Mouse (Mus musculus) gastrocnemius, postnatal 10 days (tissue): Measurements from ENCODE around the gene Pi4kb. TPM values are rescaled to one million over a fixed set of nuclear protein-coding genes. Genes with fewer than 3 reads are reported as not detected.
"Not testable (repeated sequence)": the region's sequence is repeated elsewhere in the genome, so short reads cannot be mapped to it uniquely, and the experiment has no call there.

Experiments
- DNase-seq: peaks from one replicate; pipeline ENCODE4 v3.0.0; 2021; ENCODE audit warnings: mixed read lengths
- long read RNA-seq, 2 experiments: library from polyadenylated mRNA; stranded (forward); transcript quantifications; one replicate each; pipeline ENCODE4 v2.0.0; 2021
- total RNA-seq, 2 experiments: library from RNA; stranded (reverse); gene quantifications; 2 replicates each; pipeline ENCODE4 v1.2.3; 2021

The Pi4kb gene
- total RNA-seq = 10 to 100 TPM; 31.0 to 32.7 TPM
- long read RNA-seq, experiment 1, partial matches to known transcripts = 0 of 10 reads
- long read RNA-seq, experiment 1, other reads (novel, unspliced or antisense) = 8 of 10 reads
- long read RNA-seq, experiment 2, partial matches to known transcripts = 0 of 5 reads
- long read RNA-seq, experiment 2, other reads (novel, unspliced or antisense) = 1 of 5 reads

DNA sequence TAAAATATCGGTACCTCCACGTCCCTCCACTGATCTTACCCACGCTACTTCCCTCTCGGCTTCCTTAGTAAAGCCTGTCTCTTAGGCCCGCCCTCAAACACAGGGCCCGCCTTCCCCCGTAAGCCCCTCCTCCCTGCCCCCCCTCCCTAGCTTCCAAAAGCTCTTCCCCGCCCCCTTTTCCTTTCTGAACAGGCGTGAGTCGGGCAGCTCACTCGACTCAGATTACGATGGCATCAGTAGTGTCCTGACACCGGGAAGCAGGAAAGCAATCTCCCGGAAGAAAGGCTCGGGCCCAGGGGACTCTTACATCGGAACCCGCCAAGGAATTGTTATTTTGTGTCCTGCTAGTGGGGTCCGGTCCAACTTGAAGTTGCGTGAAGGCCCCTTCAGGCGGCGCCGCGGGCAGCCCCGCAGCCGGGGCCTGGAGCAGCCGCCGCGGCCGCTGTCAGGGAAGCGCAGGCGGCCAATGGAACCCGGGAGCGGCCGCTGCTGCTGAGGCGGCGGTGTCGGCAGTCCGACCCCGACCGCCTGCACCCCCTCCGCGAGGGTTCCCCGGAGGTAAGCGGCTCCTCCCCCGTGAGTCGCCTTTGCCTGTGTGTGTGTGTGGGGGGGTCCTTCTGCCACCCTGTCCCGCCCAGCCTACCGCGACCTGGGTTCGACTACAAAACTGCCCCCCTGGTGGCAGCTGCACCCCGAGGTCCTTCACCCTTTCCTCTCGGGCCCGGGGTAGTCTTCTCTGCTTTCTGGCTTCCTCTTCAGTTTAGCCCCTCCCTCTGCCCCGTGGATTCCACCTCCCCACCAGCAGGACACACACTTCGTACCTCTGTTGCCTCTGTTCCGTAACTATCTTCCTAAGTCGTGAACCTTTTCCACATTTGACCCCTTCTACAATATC is at the start of gene Pi4kb:
Gene Pi4kb (plus strand): TSS at position 204 of the 895 bp plus-strand sequence.
- DNase-seq = peak; percentile 72

DNA sequence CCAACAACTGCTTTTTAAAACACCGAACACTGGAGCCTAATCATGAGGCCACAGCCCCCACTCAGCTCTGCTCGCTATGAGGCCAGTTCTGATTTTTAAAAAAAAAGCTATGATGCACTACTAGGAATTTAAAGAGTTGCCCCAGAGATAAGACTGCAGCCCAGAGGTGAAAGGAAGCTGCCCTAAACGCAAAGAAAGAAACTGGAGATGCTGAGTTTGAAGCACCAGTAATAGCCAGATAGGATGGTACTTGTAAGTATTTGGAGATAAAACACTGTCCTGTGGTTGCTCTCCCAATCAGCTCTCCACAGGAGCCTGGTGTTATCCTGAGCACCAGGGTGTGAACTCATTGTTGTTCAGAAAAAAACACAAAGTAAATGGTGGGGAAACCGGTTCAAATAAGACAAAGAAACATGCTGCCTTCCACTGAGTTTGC is 48.2 kb upstream of the Pi4kb start:
- not testable (repeated sequence) for DNase-seq

DNA sequence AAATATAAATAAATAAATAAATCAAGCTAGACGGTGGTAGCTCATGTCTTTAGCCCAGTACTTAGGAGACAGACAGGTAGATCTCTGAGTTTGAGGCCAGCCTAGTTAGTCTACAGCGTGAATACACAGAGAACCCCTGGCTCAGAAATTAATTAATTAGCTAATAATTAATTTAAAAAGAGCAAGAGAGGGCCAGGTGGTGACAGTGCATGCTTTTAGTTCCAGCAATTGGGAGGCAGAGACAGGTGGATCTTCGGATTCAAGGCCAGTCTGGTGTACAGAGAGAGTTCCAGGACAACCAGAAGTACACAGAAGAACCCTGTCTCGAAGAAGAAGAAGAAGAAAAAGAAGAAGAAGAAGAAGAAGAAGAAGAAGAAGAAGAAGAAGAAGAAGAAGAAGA is 45.6 kb upstream of the Pi4kb start:
- DNase-seq = not testable (repeated sequence)

GRCm38 (mm10) chr3:94930386-94931266 is 43.9 kb upstream of the Pi4kb start:
- not testable (repeated sequence) for DNase-seq

DNA sequence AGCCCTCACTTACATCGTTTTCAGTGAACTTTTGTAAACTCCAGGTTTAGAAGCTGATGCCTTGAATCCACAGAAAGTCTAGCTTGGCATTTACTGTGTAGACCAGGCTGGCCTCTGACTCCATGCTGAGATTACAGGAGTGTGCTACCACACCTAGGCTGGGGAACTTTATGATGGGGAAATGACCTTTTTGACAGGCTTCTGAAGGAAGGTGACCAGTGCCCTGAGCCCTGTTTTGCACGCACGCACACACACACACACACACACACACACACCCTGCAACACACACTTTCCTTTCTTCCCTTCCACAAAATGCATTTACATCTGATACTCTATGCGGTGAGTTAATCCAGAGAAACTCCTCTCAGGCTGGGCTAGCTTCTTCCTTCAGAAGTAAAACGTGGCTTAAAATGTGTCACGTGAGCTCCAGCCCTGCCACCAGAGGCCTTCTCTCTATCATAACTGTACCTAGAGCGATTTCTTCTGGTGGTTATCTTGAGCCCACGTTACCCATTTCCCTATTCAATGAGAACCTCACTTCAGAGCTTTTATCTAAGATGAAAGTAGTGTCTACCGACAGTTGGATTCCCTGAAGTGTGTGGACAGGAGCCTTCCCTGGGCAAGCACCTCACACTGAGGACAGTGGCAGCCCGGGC is 43.0 kb upstream of the Pi4kb start:
- DNase-seq = not testable (repeated sequence)

DNA sequence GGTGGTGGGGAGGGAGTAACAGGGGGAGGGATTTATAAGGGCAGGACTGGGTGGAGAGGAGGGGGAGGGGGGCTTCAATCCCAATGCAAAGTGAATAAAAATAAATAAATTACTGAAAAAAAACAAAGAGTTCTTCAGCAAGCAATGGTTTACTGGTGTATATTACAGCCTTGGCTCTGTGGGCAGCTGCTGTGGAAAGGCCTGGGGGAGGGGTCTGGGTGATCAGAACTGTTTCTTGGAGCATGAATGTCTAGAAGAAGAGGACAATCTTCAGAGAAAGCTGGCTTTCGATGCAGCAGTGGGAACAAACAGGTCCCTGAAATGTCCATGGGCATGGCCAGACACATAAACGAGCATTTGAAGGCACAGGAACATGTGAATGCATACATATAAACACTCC is 42.3 kb upstream of the Pi4kb start:
- not testable (repeated sequence) for DNase-seq

GRCm38 (mm10) chr3:94932809-94933564 is 41.5 kb upstream of the Pi4kb start, which contains the start of gene Selenbp1:
Gene Selenbp1, plus strand, starts transcription at chr3:94933056.
- peak; percentile 66 for DNase-seq

DNA sequence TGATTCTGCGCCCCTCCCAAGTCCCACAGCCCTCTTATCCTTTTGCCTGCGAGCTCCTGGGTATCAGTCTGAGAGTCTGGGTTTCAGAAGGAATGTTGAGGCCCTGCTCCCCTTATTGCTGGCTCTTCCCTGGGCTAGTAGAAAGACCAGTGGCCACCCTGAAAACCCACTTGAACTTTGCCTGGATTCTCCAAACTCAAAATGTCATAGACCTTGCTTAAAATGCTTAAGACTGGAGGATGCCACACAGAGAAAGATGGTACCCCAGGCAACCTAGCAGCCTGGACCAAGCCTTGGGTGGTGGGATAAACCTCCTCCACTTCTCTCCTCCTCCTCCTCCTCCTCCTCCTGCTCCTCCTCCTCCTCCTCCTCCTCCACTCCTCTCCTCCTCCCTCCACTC is 40.9 kb upstream of the Pi4kb start:
- not testable (repeated sequence) for DNase-seq

DNA sequence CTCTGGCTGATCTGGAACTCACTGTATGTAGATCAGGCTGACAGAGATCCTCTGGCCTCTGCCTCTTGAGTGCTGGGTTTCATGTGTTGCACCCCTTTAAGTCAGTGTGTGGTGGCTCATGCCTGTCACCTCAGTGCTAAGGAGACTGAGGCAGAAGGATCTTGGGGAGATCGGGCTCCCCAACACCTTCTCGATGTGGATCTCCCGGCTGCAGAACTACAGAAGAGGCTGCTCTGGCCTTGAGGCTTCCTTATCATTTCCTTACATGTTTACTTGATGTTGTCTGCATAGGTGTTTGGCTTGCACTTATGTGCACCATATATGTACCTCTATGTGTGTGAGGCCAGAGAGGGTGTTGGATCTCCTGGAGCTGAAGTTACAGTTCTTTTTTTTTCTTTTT is 40.0 kb upstream of the Pi4kb start:
- not testable (repeated sequence) for DNase-seq

DNA sequence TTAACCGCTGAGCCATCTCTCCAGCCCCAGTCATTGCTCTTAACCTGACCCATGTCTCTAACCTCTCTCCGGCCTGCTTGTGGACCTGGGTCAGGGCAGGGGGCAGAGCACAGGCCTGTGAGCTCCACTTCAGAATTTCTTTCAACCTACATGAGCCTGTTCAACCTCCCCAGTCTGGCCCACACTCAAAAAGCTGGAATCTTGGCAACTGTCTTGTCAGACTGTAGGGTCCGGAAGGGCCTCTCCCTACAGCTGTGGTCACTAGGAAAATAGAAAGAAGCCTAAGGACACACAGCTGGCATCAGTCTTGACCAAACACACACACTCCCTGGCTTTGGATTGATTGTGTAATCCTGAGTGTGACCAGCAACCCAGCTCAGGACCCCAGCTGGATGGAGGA is 39.2 kb upstream of the Pi4kb start:
- DNase-seq = peak; percentile 56

GRCm38 (mm10) chr3:94936147-94936546 is 38.4 kb upstream of the Pi4kb start:
- not testable (repeated sequence) for DNase-seq

DNA sequence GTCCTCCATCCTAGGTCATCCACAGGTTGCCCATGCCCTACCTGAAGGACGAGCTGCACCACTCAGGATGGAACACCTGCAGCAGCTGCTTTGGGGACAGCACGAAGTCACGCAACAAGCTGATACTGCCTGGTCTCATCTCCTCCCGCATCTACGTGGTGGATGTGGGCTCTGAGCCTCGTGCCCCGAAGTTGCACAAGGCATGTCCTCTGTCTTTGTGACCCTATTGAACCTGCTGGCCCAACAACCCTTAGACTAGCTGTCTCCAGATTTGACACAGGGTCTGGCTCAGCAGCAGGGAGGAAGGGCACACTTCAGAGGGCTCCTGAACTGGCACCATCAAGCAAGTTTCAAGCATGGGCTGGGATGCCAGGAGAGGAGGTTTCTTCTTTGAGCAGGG is 37.3 kb upstream of the Pi4kb start:
- not testable (repeated sequence) for DNase-seq

- DNase-seq = not testable (repeated sequence)
These were observed 34.5 kb upstream of the Pi4kb start for GRCm38 (mm10) chr3:94940033-94940432.

DNA sequence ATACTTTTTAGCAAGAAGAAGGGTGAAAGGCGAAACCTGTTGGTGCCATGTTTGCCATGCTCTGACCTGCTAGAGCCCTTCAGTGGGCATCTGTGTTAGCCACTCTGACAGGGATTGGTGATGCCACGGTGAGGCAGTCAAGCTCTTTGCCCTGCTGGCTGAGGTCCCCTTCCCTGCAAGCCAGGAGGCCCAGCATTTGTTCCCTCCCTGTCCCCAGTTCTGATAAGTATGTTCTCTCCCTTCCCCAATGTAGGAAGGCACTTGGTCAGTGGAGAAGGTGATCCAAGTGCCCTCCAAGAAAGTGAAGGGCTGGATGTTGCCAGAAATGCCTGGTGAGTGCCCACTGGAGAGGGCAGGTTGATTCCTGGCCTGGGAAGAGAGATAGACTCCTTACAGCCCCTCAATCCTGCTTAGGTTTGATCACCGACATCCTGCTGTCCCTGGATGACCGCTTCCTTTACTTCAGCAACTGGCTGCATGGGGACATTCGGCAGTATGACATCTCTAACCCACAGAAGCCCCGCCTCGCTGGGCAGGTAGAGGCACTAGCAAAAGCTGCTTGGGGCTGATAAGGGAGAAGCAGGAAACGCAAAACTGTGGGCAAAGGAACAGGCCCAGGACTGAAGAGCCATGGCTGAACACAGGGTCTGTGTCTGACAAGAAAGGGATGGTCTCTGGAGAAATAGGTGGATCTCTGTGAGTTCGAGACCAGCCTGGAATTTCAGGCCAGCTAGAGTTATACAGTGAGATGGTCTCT is 32.1 kb upstream of the Pi4kb start:
- DNase-seq = not testable (repeated sequence)

GRCm38 (mm10) chr3:94943706-94944105 is 30.8 kb upstream of the Pi4kb start:
- DNase-seq = not testable (repeated sequence)

DNA sequence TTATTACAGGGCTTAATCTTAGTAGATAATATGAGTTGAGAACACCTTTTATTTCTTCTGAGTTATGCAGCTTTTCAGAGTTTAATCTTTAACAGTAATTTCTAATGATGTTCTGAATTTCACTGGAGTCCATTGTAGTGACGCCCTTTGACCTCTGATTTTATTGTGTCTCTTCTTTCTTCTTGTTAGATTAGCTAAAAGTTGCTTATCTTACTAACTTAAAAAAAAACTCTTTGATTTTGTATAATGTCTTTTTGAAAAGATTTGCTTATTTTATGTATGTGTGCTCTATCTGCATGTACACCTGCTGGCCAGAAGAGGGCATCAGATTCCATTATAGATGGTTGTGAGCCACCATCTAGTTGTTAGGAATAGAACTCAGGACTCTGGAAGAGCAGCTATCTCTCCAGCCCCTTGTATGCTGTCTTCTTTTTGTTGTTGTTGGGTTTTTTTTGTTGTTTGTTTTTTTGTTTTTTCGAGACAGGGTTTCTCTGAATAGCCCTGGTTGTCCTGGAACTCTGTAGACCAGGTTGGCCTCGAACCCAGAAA is 26.4 kb upstream of the Pi4kb start:
- DNase-seq = no peak

DNA sequence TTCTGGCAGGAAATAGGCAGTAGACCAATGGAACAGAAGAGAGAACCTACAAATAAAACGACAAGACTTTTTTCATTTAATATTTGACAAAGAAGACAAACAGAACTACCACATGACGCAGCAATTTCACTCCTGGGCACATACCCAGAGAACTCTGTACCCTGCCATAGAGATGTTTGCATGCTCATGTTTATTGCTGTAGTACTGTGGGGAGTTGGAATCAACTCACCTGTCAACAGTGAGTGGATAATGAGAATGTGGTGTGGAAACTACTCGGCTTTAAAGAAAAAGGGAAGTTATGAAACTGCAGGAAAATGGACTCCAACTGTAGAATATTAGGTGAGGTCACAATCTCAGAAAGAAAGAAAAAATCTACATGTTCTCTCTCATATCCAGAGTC is 24.9 kb upstream of the Pi4kb start:
- no peak for DNase-seq

GRCm38 (mm10) chr3:94952806-94953205 is 21.7 kb upstream of the Pi4kb start:
- DNase-seq = no peak

DNA sequence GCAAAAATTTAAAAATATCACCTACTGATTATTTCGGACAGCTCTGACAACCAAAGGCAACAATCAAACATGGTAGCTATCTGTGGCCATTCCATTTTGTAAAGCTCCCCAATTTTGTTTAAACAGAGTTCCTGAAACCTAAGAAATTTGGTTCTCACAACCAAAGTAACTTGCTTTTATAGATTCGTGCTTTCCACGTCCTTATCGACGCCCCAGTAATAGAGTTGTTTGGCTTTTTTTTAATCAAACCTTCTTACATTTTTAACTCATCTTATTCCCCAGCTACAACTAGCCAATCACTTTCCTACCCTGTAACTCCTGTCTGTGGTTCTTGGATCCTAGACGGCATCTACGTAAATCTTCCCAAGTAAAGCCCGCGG is 21.2 kb upstream of the Pi4kb start:
- no peak for DNase-seq
